Mouse (Mus musculus): Measurements from ENCODE around the gene Cyp2f2.

- no peak for TF ChIP-seq CTCF (IDR thresholded peaks at IDR 0.05; ENCODE audit: low read depth, low read length)
- no peak for TF ChIP-seq POLR2A (IDR thresholded peaks at IDR 0.05; ENCODE audit: extremely low read depth, insufficient read depth, low read length)
These were observed 14.0 kb downstream of the Cyp2f2 start for GRCm38 (mm10) chr7:27133757-27134156.
